Mouse (Mus musculus) G1E (cell line): Measurements from ENCODE around the gene Ablim1. TPM values are rescaled to one million over a fixed set of nuclear protein-coding genes. Genes with fewer than 3 reads are reported as not detected.
A peak's percentile ranks its signal among the peaks of the same experiment; 100 is the strongest.

Experiments
- ATAC-seq: 2 replicates; pipeline ENCODE4 v1.8.0; 2016; ENCODE audit warnings: mild to moderate bottlenecking; ENCODE audit not compliant: insufficient number of reproducible peaks, poor library complexity, low FRiP score, severe bottlenecking; ENCODE audit errors: extremely low read depth
- DNase-seq: peaks from one replicate; pipeline ENCODE4 v3.0.0; 2012; ENCODE audit warnings: low spot score
- H3K27me3 ChIP-seq: 2 replicates; pipeline ENCODE4 v1.6.1; 2012; ENCODE audit warnings: mild to moderate bottlenecking, low read length, inconsistent platforms; ENCODE audit not compliant: insufficient read depth
- H3K36me3 ChIP-seq: replicated peaks from 2 replicates; pipeline ENCODE3; 2012; ENCODE audit warnings: mild to moderate bottlenecking, inconsistent platforms
- H3K4me1 ChIP-seq: 2 replicates; pipeline ENCODE4 v1.6.1; 2012; ENCODE audit warnings: low read depth, low read length, inconsistent platforms, mixed read lengths; ENCODE audit not compliant: insufficient read depth
- H3K4me3 ChIP-seq: 2 replicates; pipeline ENCODE4 v1.5.1; 2012; ENCODE audit warnings: low read depth, mild to moderate bottlenecking, inconsistent platforms, low read length, moderate library complexity, mixed read lengths
- H3K9me3 ChIP-seq: replicated peaks from 2 replicates; pipeline ENCODE4 v1.6.1; 2012; ENCODE audit warnings: inconsistent platforms
- CTCF ChIP-seq: IDR thresholded peaks from 2 replicates; pipeline ENCODE4 v1.5.1; 2012; ENCODE audit warnings: low read depth, low read length, inconsistent platforms, mixed read lengths
- GATA1 ChIP-seq: IDR thresholded peaks from 2 replicates; pipeline ENCODE4 v1.6.1; 2012; ENCODE audit warnings: borderline replicate concordance, low read length, inconsistent platforms, mixed read lengths
- GATA2 ChIP-seq: IDR thresholded peaks from 2 replicates; pipeline ENCODE4 v1.6.1; 2012; ENCODE audit warnings: low read depth, low read length, inconsistent platforms, borderline replicate concordance
- POLR2AphosphoS5 ChIP-seq: IDR thresholded peaks from 2 replicates; pipeline ENCODE4 v1.6.1; 2012; ENCODE audit warnings: low read depth, low read length, inconsistent platforms; ENCODE audit not compliant: insufficient replicate concordance
- TAL1 ChIP-seq: conservative IDR thresholded peaks from 2 replicates; pipeline ENCODE4 v1.6.1; 2012; ENCODE audit warnings: low read depth, low read length, inconsistent platforms, mixed read lengths
- polyA plus RNA-seq: library from polyadenylated mRNA; stranded (reverse); fragments of >175 nt; gene quantifications from 2 replicates; pipeline ENCODE4 v1.2.3, GENCODE M21; 2012
- total RNA-seq, 2 experiments: library from RNA; stranded (forward) in 1 of 2; stranded (reverse) in 1 of 2; fragments of 200-1000 nt in 1 of 2; fragments of >200 nt in 1 of 2; fragmentation: Nextera tagmentation in 1 of 2; gene quantifications; 2 replicates each; pipeline ENCODE4 v1.2.3; 2014 to 2017

Ablim1 gene
- total and polyA plus RNA-seq, 3 experiments, result 0.08 to 0.71 TPM; not detected in 1

- Histone ChIP-seq H3K4me3 (no peak overlapping the region), H3K4me1 (no peaks in the 10 kb centered on the region), H3K27me3 (0 out of 2 replicates have a peak, but pooled peaks cover 2% of the 10 kb centered on the region), H3K9me3 (no peaks in the 10 kb centered on the region), H3K36me3 (no peaks in the 10 kb centered on the region)
- TF ChIP-seq TAL1 (no peak), CTCF (no peak), GATA2 (no peak), POLR2AphosphoS5 (no peak), GATA1 (no peak)
- no peak for ATAC-seq
- no peak for DNase-seq
Observed at GRCm38 (mm10) chr19:57049592-57050090, 265.1 kb downstream of the Ablim1 start.

DNA sequence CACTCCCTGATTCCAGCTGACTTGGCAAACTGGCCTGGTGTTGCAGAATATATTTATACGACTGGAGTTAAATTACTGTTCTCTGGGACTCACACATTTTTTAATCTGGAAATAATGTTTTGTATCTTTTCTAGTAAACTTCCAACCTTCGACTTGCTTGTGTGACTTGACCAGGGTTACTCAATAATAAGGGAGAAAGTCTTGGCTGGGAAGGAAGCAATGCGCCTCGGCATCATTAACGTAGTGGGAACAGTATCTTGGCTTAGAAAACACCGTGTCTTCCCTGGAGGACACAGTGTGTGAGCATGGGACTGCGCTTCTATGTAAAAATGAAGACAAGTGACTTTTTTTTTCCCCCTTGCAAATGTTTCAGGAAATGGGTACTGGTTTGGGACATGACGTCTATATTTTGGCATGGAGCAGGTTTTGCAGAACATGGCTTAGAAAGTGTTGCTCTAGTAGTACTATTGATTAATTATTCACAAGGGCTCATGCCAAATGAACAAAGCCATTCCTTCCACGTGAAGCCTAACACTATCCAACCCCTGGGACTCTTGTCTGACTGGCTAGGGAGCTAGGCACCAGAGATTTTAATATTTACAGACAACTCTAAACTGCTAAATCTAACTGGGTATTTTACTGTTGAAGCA, 266.9 kb downstream of the Ablim1 start:
- ATAC-seq (no peak), DNase-seq (no peak)
- H3K27me3 ChIP-seq, result 0 out of 2 replicates have a peak, but pooled peaks cover 4% of the 10 kb centered on the region
- no peak overlapping the region for H3K4me3 ChIP-seq
- no peaks in the 10 kb centered on the region for H3K9me3 ChIP-seq
- no peaks in the 10 kb centered on the region for H3K36me3 ChIP-seq
- H3K4me1 ChIP-seq, result no peaks in the 10 kb centered on the region
- TF ChIP-seq CTCF (no peak), GATA2 (no peak), POLR2AphosphoS5 (no peak), GATA1 (no peak), TAL1 (no peak)

DNA sequence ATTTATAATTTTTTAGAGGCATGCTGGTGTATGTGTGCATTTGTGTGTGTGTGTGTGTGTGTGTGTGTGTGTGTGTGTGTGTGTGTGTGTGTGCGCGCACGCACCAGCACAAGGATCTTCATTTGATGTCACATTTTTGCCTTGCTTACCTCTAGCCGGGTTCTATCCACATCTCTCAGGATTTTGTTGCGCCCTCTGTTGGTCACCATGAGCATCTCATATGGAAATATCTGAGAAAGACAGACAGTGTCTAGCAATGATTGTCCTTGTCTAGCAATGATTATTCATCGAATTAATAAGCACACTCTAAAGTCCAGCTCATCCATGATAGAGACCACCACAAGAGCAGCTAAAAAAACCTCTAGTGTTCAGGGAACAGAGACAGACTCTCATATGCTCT, 275.5 kb downstream of the Ablim1 start:
- peak; percentile 6 for DNase-seq
- TF ChIP-seq CTCF (no peak), GATA1 (no peak), POLR2AphosphoS5 (no peak), TAL1 (no peak), GATA2 (no peak)
- H3K4me1 ChIP-seq, result no peaks in the 10 kb centered on the region
- H3K4me3 ChIP-seq, result no peak overlapping the region
- no peak for ATAC-seq
- no peaks in the 10 kb centered on the region for H3K36me3 ChIP-seq
- H3K27me3 ChIP-seq, result 0 out of 2 replicates have a peak, but pooled peaks cover 2% of the 10 kb centered on the region
- no peaks in the 10 kb centered on the region for H3K9me3 ChIP-seq

DNA sequence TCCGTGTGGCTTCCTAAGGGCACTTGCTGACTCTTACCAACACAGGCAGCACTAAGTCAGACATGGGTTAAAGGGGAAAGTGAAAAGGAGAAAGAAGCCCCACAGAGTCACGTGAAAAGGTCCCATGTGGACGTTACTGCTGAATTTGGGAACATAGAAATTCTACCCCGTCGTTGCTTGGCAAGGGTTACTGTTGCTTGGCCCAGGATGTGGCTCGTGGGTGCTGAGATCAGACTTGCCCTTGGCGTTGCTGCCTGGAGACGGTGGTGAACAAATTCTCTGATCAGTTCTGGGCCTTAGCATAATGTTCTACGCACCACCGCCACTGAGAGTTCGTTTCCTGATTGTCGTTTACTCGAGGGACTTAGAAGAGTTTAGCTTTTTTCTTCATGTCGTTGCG, 277.9 kb downstream of the Ablim1 start:
- Histone ChIP-seq H3K4me1 (no peaks in the 10 kb centered on the region), H3K4me3 (no peak overlapping the region), H3K36me3 (no peaks in the 10 kb centered on the region), H3K9me3 (no peaks in the 10 kb centered on the region), H3K27me3 (peaks cover 3% of the 10 kb centered on the region; the same call in 1 of the 2 replicates)
- ATAC-seq, result no peak
- DNase-seq, result no peak
- TF ChIP-seq GATA1 (no peak), CTCF (no peak), POLR2AphosphoS5 (no peak)

DNA sequence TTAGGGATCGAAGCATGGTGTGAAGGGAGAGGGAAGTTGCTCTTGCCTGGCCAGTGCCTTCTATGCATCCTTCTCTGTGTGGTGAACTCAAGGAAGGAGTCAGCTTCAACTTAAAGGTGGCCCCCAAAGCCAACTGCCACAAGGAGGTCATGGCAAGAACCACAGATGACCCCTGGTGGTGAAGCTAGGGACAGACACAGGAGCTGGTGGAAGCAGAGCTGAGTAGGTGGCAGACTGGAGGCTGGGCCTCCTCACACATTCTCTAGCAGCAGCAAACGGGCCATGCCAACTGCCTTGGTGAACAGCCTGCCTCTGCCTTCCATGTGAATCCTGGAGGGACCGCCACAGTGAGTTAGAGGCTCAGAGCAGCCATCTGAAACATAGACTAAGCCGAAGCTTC, 283.1 kb downstream of the Ablim1 start:
- no peak for ATAC-seq
- no peak for TF ChIP-seq GATA1
- no peak for DNase-seq

GRCm38 (mm10) chr19:57029461-57029860, 285.3 kb downstream of the Ablim1 start:
- TF ChIP-seq TAL1 (no peak), CTCF (no peak), POLR2AphosphoS5 (no peak), GATA1 (no peak), GATA2 (no peak)
- Histone ChIP-seq H3K4me1 (no peaks in the 10 kb centered on the region), H3K9me3 (peaks cover 5% of the 10 kb centered on the region), H3K36me3 (no peaks in the 10 kb centered on the region), H3K4me3 (no peak overlapping the region), H3K27me3 (peaks cover 3% of the 10 kb centered on the region; the same call in 1 of the 2 replicates)
- ATAC-seq, result no peak
- DNase-seq, result no peak

More for the DNA sequence above, 283.1 kb downstream of the Ablim1 start:
- Histone ChIP-seq H3K4me3 (no peak overlapping the region), H3K36me3 (no peaks in the 10 kb centered on the region), H3K9me3 (peaks cover 4% of the 10 kb centered on the region), H3K4me1 (no peaks in the 10 kb centered on the region), H3K27me3 (peaks cover 3% of the 10 kb centered on the region; the same call in 1 of the 2 replicates)
